ENCODE assay signal across 11 mouse cellular contexts in genomic region chr14:47249839-47250238, GRCm38 (mm10). TPM values are rescaled to one million over a fixed set of nuclear protein-coding genes. Genes with fewer than 3 reads are reported as not detected.
A peak's percentile ranks its signal among the peaks of the same experiment; 100 is the strongest.
DNase-seq lines count a peak whose midpoint lies in the region; ATAC-seq lines count a peak whose summit lies in the region.
"Had no signal": no experiment of that assay in that cellular context is flagged by ENCODE, and none has a peak within 500 bp of the region (broad histone marks: within the 10 kb centered on the region; RNA-seq: fewer than 3 reads in every experiment).

No protein-coding gene starts in this region.

- H3K4me1 ChIP-seq in heart, embryonic 11.5 days (ENCODE audit: control insufficient read depth, insufficient read depth, low read length), result no peaks in the 10 kb centered on the region
- H3K4me1 ChIP-seq in midbrain, embryonic 14.5 days (ENCODE audit: control insufficient read depth, insufficient read depth, low read length), result no peaks in the 10 kb centered on the region
- H3K4me1 ChIP-seq in midbrain, embryonic 11.5 days (ENCODE audit: control insufficient read depth, insufficient read depth, low read length), result no peaks in the 10 kb centered on the region
- H3K4me1 ChIP-seq in midbrain, embryonic 10.5 days, result no peaks in the 10 kb centered on the region
- H3K4me1 ChIP-seq: hindbrain, embryonic 15.5 days had no signal

- no peak overlapping the region for H3K9ac ChIP-seq in heart, embryonic 11.5 days (ENCODE audit: low read depth, low read length)
- no peak overlapping the region for H3K9ac ChIP-seq in midbrain, embryonic 14.5 days (replicated peaks; ENCODE audit: low read length)
- H3K9ac ChIP-seq in midbrain, embryonic 11.5 days (ENCODE audit: low read length), result no peak overlapping the region
- H3K9ac ChIP-seq: hindbrain, embryonic 15.5 days had no signal

- no peak for ATAC-seq in heart, embryonic 11.5 days (replicated peaks; ENCODE audit: insufficient number of reproducible peaks, low FRiP score, low TSS enrichment)
- ATAC-seq in midbrain, embryonic 14.5 days (ENCODE audit: low FRiP score, low TSS enrichment), result no peak
- no peak for ATAC-seq in midbrain, embryonic 11.5 days (ENCODE audit: low FRiP score)
- ATAC-seq in cerebellum, adult (ENCODE audit: insufficient number of reproducible peaks, low FRiP score, low TSS enrichment), result no peak
- ATAC-seq: CD4-positive, CD25-positive, alpha-beta regulatory T cell, adult 4 months; midbrain, embryonic 16.5 days had no signal

- 79% methylated on average over 6 of the region's 6 CpGs for WGBS in heart, embryonic 11.5 days (ENCODE audit: insufficient replicate concordance)
- WGBS in midbrain, embryonic 14.5 days, result 86% methylated on average over 6 of the region's 6 CpGs
- WGBS in midbrain, embryonic 11.5 days, result 88% methylated on average over 6 of the region's 6 CpGs
- WGBS in midbrain, embryonic 10.5 days, result 86% methylated on average over 6 of the region's 6 CpGs

- H3K27ac ChIP-seq in heart, embryonic 11.5 days (ENCODE audit: low read depth, low read length), result no peak overlapping the region
- no peak overlapping the region for H3K27ac ChIP-seq in midbrain, embryonic 14.5 days (replicated peaks; ENCODE audit: low read depth, low read length)
- H3K27ac ChIP-seq in midbrain, embryonic 11.5 days (ENCODE audit: low read depth, low read length), result no peak overlapping the region
- H3K27ac ChIP-seq in midbrain, embryonic 10.5 days (replicated peaks), result no peak overlapping the region
- H3K27ac ChIP-seq: hindbrain, embryonic 15.5 days had no signal

- peak; percentile 5 to 38 for DNase-seq in heart, adult 18-20 months
- peak; percentile 9 for DNase-seq in midbrain, embryonic 14.5 days
- DNase-seq in midbrain, embryonic 11.5 days (ENCODE audit: low spot score, missing footprints), result no peak
- peak; percentile 42 to 60 for DNase-seq in adrenal gland, postnatal 36 days
- peak; percentile 8 for DNase-seq in splenic B cell, adult 2 months (ENCODE audit: low read depth, low spot score)
- DNase-seq in midbrain, embryonic 10.5 days (ENCODE audit: low spot score), result no peak

- H3K9me3 ChIP-seq in heart, embryonic 11.5 days (replicated peaks; ENCODE audit: control insufficient read depth, low read length), result no peaks in the 10 kb centered on the region
- H3K9me3 ChIP-seq in midbrain, embryonic 14.5 days (ENCODE audit: control insufficient read depth, low read length), result no peaks in the 10 kb centered on the region
- H3K9me3 ChIP-seq in midbrain, embryonic 11.5 days (ENCODE audit: control insufficient read depth, low read length), result no peaks in the 10 kb centered on the region
- no peaks in the 10 kb centered on the region for H3K9me3 ChIP-seq in midbrain, embryonic 10.5 days (replicated peaks)
- H3K9me3 ChIP-seq: hindbrain, embryonic 15.5 days had no signal

- no peak overlapping the region for H3K4me3 ChIP-seq in heart, embryonic 11.5 days (ENCODE audit: low read depth, low read length)
- H3K4me3 ChIP-seq in midbrain, embryonic 14.5 days (replicated peaks; ENCODE audit: low read depth, low read length), result no peak overlapping the region
- no peak overlapping the region for H3K4me3 ChIP-seq in midbrain, embryonic 11.5 days (ENCODE audit: low read depth, low read length)
- no peak overlapping the region for H3K4me3 ChIP-seq in midbrain, embryonic 10.5 days
- H3K4me3 ChIP-seq: hindbrain, embryonic 15.5 days had no signal

- H3K27me3 ChIP-seq in heart, embryonic 11.5 days (ENCODE audit: control insufficient read depth, insufficient read depth, low read length), result no peaks in the 10 kb centered on the region
- H3K27me3 ChIP-seq in midbrain, embryonic 14.5 days (ENCODE audit: control insufficient read depth, insufficient read depth, low read length), result no peaks in the 10 kb centered on the region
- H3K27me3 ChIP-seq in midbrain, embryonic 11.5 days (ENCODE audit: control insufficient read depth, insufficient read depth, low read length), result no peaks in the 10 kb centered on the region
- no peaks in the 10 kb centered on the region for H3K27me3 ChIP-seq in splenic B cell, adult 2 months (ENCODE audit: control insufficient read depth, insufficient read depth, low read length, poor library complexity, severe bottlenecking)
- H3K27me3 ChIP-seq in midbrain, embryonic 10.5 days (ENCODE audit: low read depth, poor library complexity, severe bottlenecking), result no peaks in the 10 kb centered on the region
- H3K27me3 ChIP-seq: hindbrain, embryonic 15.5 days had no signal

- H3K4me2 ChIP-seq in heart, embryonic 11.5 days, result no peak overlapping the region
- no peak overlapping the region for H3K4me2 ChIP-seq in midbrain, embryonic 14.5 days (ENCODE audit: low read length)
- H3K4me2 ChIP-seq in midbrain, embryonic 11.5 days, result no peak overlapping the region
- H3K4me2 ChIP-seq: hindbrain, embryonic 15.5 days had no signal

- H3K36me3 ChIP-seq in heart, embryonic 11.5 days (ENCODE audit: control insufficient read depth, insufficient read depth, low read length), result peaks cover 10% of the 10 kb centered on the region
- peaks cover 32% of the 10 kb centered on the region for H3K36me3 ChIP-seq in midbrain, embryonic 14.5 days (ENCODE audit: control insufficient read depth, insufficient read depth, low read length)
- peaks cover under 1% of the 10 kb centered on the region; the same call in 1 of the 2 replicates for H3K36me3 ChIP-seq in midbrain, embryonic 11.5 days (ENCODE audit: control insufficient read depth, insufficient read depth, low read length)
- no peaks in the 10 kb centered on the region; the same call in 1 of the 2 replicates for H3K36me3 ChIP-seq in splenic B cell, adult 2 months (ENCODE audit: control insufficient read depth, insufficient read depth, low read length, poor library complexity, severe bottlenecking)
- peaks cover 95% of the 10 kb centered on the region for H3K36me3 ChIP-seq in midbrain, embryonic 10.5 days

RNA-seq across cellular contexts. Expression of gene Wdhd1, which starts 26.8 kb away (rescaled TPM):
- total RNA-seq in heart, adult 18-20 months (2021), result under 1 TPM; 0.55 to 0.72 TPM
- polyA plus RNA-seq in heart, embryonic 11.5 days (2014; fragmentation: Nextera tagmentation; extraction: Ambion mirVana), result 22.1 and 25.8 TPM in 2 replicates
- 14.1 and 21.1 TPM in 2 replicates for polyA plus RNA-seq in midbrain, embryonic 14.5 days (2014; fragmentation: Nextera tagmentation; extraction: Ambion mirVana)
- polyA plus RNA-seq in midbrain, embryonic 11.5 days (2014; fragmentation: Nextera tagmentation; extraction: Ambion mirVana), result 47.3 and 48.1 TPM in 2 replicates
- 1 to 10 TPM; 1.9 to 3.0 TPM for total RNA-seq in adrenal gland, postnatal 36 days (2021)
- 55.8 and 57.6 TPM in 2 replicates for polyA plus RNA-seq in midbrain, embryonic 10.5 days (2016; fragmentation: Nextera tagmentation; extraction: Ambion mirVana)

RNA-seq across cellular contexts. Expression of gene Socs4, which starts 26.9 kb away (rescaled TPM):
- total RNA-seq in heart, adult 18-20 months (2021), result 10 to 100 TPM; 15.3 to 16.1 TPM
- polyA plus RNA-seq in heart, embryonic 11.5 days (2014; fragmentation: Nextera tagmentation; extraction: Ambion mirVana), result 3.0 and 3.9 TPM in 2 replicates
- 4.8 and 5.7 TPM in 2 replicates for polyA plus RNA-seq in midbrain, embryonic 14.5 days (2014; fragmentation: Nextera tagmentation; extraction: Ambion mirVana)
- polyA plus RNA-seq in midbrain, embryonic 11.5 days (2014; fragmentation: Nextera tagmentation; extraction: Ambion mirVana), result 5.8 and 8.3 TPM in 2 replicates
- 10 to 100 TPM; 20.8 to 23.1 TPM for total RNA-seq in adrenal gland, postnatal 36 days (2021)
- 3.3 and 4.6 TPM in 2 replicates for polyA plus RNA-seq in midbrain, embryonic 10.5 days (2016; fragmentation: Nextera tagmentation; extraction: Ambion mirVana)

RNA-seq across cellular contexts. Expression of gene Mapk1ip1l, which starts 48.2 kb away (rescaled TPM):
- 10 to 100 TPM; 26.6 to 34.1 TPM for total RNA-seq in heart, adult 18-20 months (2021)
- 65.1 and 70.4 TPM in 2 replicates for polyA plus RNA-seq in heart, embryonic 11.5 days (2014; fragmentation: Nextera tagmentation; extraction: Ambion mirVana)
- polyA plus RNA-seq in midbrain, embryonic 14.5 days (2014; fragmentation: Nextera tagmentation; extraction: Ambion mirVana), result 45.6 and 61.4 TPM in 2 replicates
- 91.0 and 97.6 TPM in 2 replicates for polyA plus RNA-seq in midbrain, embryonic 11.5 days (2014; fragmentation: Nextera tagmentation; extraction: Ambion mirVana)
- total RNA-seq in adrenal gland, postnatal 36 days (2021), result 10 to 100 TPM; 79.2 to 82.5 TPM
- 99.6 and 101 TPM in 2 replicates for polyA plus RNA-seq in midbrain, embryonic 10.5 days (2016; fragmentation: Nextera tagmentation; extraction: Ambion mirVana)

Comparison
In these comparisons a context has a peak if more than half of its experiments do, and no peak if none do; other contexts are left out.
1. DNase-seq: peak in heart, adult 18-20 months (2 of 2), midbrain, embryonic 14.5 days (single experiment), adrenal gland, postnatal 36 days (2 of 2) and splenic B cell, adult 2 months (single experiment); none in midbrain, embryonic 11.5 days (single experiment) and midbrain, embryonic 10.5 days (single experiment).